Mouse (Mus musculus) hindbrain, embryonic 13.5 days (tissue): ENCODE measurements around the gene Bnc1. TPM values are rescaled to one million over a fixed set of nuclear protein-coding genes. Genes with fewer than 3 reads are reported as not detected.

Experiments used
- ATAC-seq: fragments of 200-750 bp; cut with Nextera tagmentation; 2 replicates; pipeline ENCODE4 v1.8.0; 2017; ENCODE audit warnings: moderate TSS enrichment; ENCODE audit not compliant: low FRiP score
- H3K27ac ChIP-seq: fragments of 300-500 bp; sonication (generic); 2 replicates; pipeline ENCODE4 v1.5.1; 2015; ENCODE audit warnings: inconsistent platforms, mild to moderate bottlenecking, moderate library complexity
- H3K27me3 ChIP-seq: fragments of 300-500 bp; sonication (generic); 2 replicates; pipeline ENCODE4 v1.6.1; 2015; ENCODE audit warnings: mild to moderate bottlenecking, inconsistent platforms
- H3K36me3 ChIP-seq: fragments of 300-500 bp; sonication (generic); 2 replicates; pipeline ENCODE4 v1.6.1; 2015; ENCODE audit warnings: mild to moderate bottlenecking, inconsistent platforms
- H3K4me1 ChIP-seq: fragments of 300-500 bp; sonication (generic); replicated peaks from 2 replicates; pipeline ENCODE4 v1.6.1; 2015; ENCODE audit warnings: inconsistent platforms
- H3K4me2 ChIP-seq: fragments of 300-500 bp; sonication (generic); 2 replicates; pipeline ENCODE4 v1.6.1; 2015; ENCODE audit warnings: inconsistent platforms, mild to moderate bottlenecking, moderate library complexity
- H3K4me3 ChIP-seq: fragments of 300-500 bp; sonication (generic); 2 replicates; pipeline ENCODE4 v1.5.1; 2015; ENCODE audit warnings: mild to moderate bottlenecking, inconsistent platforms
- H3K9ac ChIP-seq: fragments of 300-500 bp; sonication (generic); 2 replicates; pipeline ENCODE4 v1.6.1; 2015; ENCODE audit warnings: mild to moderate bottlenecking, inconsistent platforms
- H3K9me3 ChIP-seq: fragments of 300-500 bp; sonication (generic); 2 replicates; pipeline ENCODE4 v1.6.1; 2016; ENCODE audit warnings: inconsistent platforms
- WGBS: fragments of 180-500 bp; shearing (Covaris S2); methylation state at CpG from one replicate; pipeline ENCODE4 v1.1.7; 2015; 5-methylcytosine and 5-hydroxymethylcytosine counted together
- polyA plus RNA-seq: library from polyadenylated mRNA; unstranded; fragments of >200 nt; fragmentation: Nextera tagmentation; extraction: Ambion mirVana; gene quantifications from 2 replicates; pipeline ENCODE4 v1.2.1, GENCODE M21; 2015

Bnc1 gene
- polyA plus RNA-seq, 1 experiment from 2014 or later, result 0.47 TPM

DNA sequence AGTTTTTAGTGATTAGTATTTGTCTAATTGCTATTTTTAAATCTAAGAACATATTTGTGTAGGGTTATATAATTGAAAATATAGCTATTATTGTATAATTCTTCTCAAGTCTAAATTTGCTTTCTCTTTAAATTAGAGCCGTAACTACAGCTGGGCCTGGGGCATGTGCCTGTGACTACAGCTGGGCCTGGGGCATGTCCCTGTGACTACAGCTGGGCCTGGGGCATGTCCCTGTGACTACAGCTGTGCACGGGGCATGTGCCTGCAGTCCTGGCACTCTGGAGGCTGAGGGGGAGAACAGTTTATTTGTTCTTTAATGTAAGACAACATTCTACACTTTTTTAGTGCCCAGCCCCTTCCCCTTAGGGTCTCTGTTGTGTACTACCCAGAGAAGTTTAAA lies 12.1 kb upstream of the Bnc1 start:
- no peaks in the 10 kb centered on the region for H3K36me3 ChIP-seq

DNA sequence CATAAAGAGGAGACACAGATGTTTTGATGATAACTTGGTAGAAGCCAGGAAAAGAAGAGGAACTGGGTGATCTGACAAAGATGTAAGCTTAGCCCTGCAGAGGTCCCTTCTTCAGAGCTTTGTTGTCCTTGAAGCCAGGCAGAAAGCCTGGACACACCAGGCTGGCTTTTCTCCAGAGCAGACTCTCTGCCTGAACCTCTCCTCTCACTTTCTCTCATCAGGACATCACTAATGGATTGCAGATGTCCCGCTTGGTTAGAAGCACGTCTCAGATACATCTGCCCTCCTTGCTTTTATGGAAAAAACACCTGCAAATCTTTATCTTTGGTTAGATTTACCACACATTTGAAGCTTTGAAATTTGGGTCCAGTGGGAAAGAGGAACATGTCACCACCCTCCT lies 7.7 kb upstream of the Bnc1 start:
- WGBS, result 74% methylated on average over 2 of the region's 2 CpGs
- no peak for ATAC-seq
- H3K4me1 ChIP-seq, result no peaks in the 10 kb centered on the region
- no peak overlapping the region for H3K27ac ChIP-seq
- no peak overlapping the region for H3K9ac ChIP-seq
- no peak overlapping the region for H3K4me2 ChIP-seq
- no peaks in the 10 kb centered on the region for H3K9me3 ChIP-seq
- peaks cover 27% of the 10 kb centered on the region for H3K27me3 ChIP-seq
- no peak overlapping the region for H3K4me3 ChIP-seq
- H3K36me3 ChIP-seq, result no peaks in the 10 kb centered on the region

More for the DNA sequence above, 12.1 kb upstream of the Bnc1 start:
- no peaks in the 10 kb centered on the region for H3K4me1 ChIP-seq
- H3K27me3 ChIP-seq, result peaks cover 6% of the 10 kb centered on the region; the same call in 1 of the 2 replicates
- H3K9ac ChIP-seq, result no peak overlapping the region
- H3K9me3 ChIP-seq, result no peaks in the 10 kb centered on the region
- no peak overlapping the region for H3K27ac ChIP-seq
- WGBS, result 78% methylated on average over 2 of the region's 2 CpGs
- ATAC-seq, result no peak
- H3K4me3 ChIP-seq, result no peak overlapping the region
- no peak overlapping the region for H3K4me2 ChIP-seq

DNA sequence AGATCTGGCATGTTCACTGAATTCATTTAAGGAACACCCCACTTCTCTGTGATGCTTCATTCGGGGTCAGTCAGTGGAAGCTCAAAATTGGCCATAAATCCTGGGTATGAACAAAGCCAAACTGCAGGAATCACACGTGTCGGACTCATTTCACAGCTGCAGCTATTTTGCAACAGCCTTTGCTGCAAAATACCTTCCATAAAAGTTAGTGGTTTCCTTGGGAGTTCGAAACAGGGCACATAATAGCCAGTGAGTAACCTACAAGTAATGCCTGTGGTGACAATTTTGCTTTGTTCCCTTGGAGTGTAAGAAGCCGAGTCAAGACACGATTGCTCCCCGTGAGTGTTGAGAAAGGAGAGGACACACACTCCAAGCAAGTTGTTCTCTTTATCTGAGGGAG lies 7.3 kb upstream of the Bnc1 start:
- ATAC-seq, result no peak
- Histone ChIP-seq H3K27ac (no peak overlapping the region), H3K27me3 (peaks cover 31% of the 10 kb centered on the region), H3K9me3 (no peaks in the 10 kb centered on the region), H3K36me3 (no peaks in the 10 kb centered on the region), H3K4me1 (no peaks in the 10 kb centered on the region), H3K9ac (no peak overlapping the region), H3K4me3 (no peak overlapping the region), H3K4me2 (no peak overlapping the region)
- 63% methylated on average over 7 of the region's 7 CpGs for WGBS

DNA sequence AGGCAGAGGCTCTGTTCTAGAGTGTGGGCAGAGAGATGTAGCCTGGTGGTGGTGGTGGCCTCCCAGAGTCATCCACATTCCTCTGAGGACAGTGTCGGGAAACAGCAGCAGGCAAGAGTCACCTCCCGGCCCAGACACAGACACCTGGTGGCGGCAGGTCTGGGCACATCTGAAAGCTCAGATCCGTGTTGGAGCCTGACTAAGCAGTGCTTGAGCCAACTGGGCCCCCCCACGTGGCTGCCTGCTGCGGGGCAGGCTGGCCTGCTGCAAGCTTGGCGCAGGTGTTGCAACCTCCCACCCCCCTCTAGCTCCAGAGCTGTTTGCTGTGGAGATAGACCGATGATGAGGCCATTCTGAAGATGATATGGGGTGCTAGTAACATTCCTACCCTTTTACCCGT lies 3.9 kb upstream of the Bnc1 start:
- WGBS, result 24% methylated on average over 9 of the region's 9 CpGs
- Histone ChIP-seq H3K27me3 (peaks cover 65% of the 10 kb centered on the region), H3K4me3 (no peak overlapping the region), H3K9ac (no peak overlapping the region), H3K4me1 (peaks cover 19% of the 10 kb centered on the region), H3K27ac (no peak overlapping the region), H3K9me3 (no peaks in the 10 kb centered on the region), H3K4me2 (no peak overlapping the region), H3K36me3 (no peaks in the 10 kb centered on the region)
- no peak for ATAC-seq

DNA sequence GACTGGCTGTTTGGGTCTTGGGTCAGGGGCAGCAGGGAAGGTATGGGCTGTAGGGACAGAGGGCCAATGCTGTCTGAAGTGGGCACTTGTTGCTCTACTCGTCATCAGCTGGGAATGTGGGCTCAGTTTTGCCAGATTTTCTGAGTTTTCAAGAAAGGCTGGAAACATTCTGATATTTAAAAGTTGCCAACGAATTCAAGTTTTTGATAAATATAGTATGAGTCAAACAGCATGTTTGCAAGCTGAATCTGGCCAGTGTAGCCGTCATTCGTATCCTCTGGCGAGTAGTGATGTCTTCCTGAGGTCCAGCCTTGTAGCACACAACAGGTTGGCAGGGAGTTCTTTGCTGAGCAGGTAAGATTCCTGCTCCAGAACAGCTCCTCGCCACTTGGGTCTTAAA lies 3.0 kb upstream of the Bnc1 start:
- no peaks in the 10 kb centered on the region for H3K36me3 ChIP-seq
- H3K27me3 ChIP-seq, result peaks cover 73% of the 10 kb centered on the region
- H3K9me3 ChIP-seq, result no peaks in the 10 kb centered on the region
- WGBS, result 90% methylated on average over 6 of the region's 6 CpGs
- no peak overlapping the region for H3K27ac ChIP-seq
- no peak overlapping the region for H3K4me2 ChIP-seq
- ATAC-seq, result no peak
- H3K4me3 ChIP-seq, result no peak overlapping the region
- no peak overlapping the region for H3K9ac ChIP-seq
- H3K4me1 ChIP-seq, result peaks cover 20% of the 10 kb centered on the region

DNA sequence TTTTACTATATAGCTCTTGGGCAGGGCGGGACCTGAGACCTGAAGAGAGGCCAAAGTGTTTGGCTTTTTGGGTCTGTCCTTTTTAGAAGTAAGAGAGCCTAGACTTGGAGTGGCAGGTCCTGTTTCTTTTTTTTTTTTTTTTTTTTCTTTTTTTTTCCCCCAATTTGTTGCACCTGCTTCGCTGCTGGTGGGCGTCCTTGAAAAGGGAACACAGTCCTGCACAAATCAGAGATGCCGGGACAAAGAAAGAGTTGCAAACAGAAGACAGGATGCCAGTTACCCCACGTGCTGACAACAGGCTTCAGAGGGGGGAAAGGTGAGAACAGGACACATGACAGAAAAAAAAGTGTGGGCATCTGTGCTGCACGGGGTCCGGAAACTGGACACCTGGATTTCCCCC lies 1.0 kb upstream of the Bnc1 start:
- Histone ChIP-seq H3K36me3 (no peaks in the 10 kb centered on the region), H3K4me3 (no peak overlapping the region)
- no peak for ATAC-seq

DNA sequence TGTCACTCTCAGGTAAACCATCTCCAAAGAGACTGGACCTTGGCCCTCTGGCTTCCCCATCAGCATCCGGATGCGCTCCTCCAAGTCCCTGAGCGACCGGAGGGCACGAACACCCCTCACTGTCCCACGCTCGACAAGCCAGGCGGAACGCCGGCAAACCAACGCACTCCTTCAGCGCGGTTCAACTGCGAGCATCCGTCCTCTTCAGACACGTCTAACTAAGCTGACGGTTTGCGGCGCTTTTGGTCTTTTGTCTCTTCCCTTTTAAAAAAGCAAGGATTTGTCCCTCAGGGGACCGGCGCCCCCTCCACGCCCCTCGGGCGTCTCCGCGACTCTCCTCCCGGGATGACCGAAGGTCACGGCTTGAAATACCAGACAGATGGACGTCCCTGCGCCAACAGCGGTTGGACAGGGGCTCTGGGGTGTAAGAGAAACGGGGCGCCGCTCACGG lies 456 bp downstream of the Bnc1 start:
- Histone ChIP-seq H3K4me1 (peaks cover 20% of the 10 kb centered on the region), H3K4me2 (peak overlapping the region; percentile 89), H3K36me3 (no peaks in the 10 kb centered on the region), H3K9ac (peak overlapping the region; percentile 66), H3K27ac (no peak overlapping the region), H3K4me3 (peak overlapping the region; percentile 52), H3K9me3 (no peaks in the 10 kb centered on the region), H3K27me3 (peaks cover 86% of the 10 kb centered on the region)
- ATAC-seq, result peak; percentile 72; the same call in 1 of the 2 replicates
- WGBS, result under 1% methylated on average over 36 of the region's 36 CpGs

More for the DNA sequence above, 1.0 kb upstream of the Bnc1 start:
- H3K4me2 ChIP-seq, result no peak overlapping the region
- no peak overlapping the region for H3K9ac ChIP-seq
- no peaks in the 10 kb centered on the region for H3K9me3 ChIP-seq
- H3K4me1 ChIP-seq, result peaks cover 20% of the 10 kb centered on the region
- H3K27ac ChIP-seq, result no peak overlapping the region
- H3K27me3 ChIP-seq, result peaks cover 83% of the 10 kb centered on the region
- WGBS, result 43% methylated on average over 7 of the region's 7 CpGs

DNA sequence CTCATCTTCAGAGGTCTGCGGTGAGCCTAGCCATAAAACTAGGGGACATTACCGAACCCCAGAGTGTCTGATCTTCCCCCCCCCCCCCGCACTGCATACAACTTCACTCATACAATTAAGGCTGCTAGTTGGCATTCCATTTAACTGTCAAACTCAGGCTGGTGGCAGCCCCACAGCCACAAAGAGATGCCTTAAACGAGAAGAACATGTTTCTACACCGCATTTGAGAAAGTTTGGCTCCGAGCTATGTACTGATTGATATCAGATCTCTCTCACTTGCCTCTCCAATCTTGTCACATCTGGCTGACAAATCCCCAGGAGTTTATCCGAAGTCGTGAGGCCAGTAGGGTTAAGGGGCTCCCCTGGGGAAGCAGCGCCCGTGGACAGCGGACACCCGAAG lies 976 bp downstream of the Bnc1 start:
- Histone ChIP-seq H3K9me3 (no peaks in the 10 kb centered on the region), H3K27me3 (peaks cover 84% of the 10 kb centered on the region), H3K27ac (no peak overlapping the region), H3K4me2 (peak overlapping the region; percentile 89), H3K4me3 (peak overlapping the region; percentile 52), H3K9ac (0 out of 2 replicates have a peak overlapping the region, but pooled peaks have one; percentile 66), H3K36me3 (no peaks in the 10 kb centered on the region), H3K4me1 (peaks cover 20% of the 10 kb centered on the region)
- no peak for ATAC-seq
- 5% methylated on average over 12 of the region's 12 CpGs for WGBS

DNA sequence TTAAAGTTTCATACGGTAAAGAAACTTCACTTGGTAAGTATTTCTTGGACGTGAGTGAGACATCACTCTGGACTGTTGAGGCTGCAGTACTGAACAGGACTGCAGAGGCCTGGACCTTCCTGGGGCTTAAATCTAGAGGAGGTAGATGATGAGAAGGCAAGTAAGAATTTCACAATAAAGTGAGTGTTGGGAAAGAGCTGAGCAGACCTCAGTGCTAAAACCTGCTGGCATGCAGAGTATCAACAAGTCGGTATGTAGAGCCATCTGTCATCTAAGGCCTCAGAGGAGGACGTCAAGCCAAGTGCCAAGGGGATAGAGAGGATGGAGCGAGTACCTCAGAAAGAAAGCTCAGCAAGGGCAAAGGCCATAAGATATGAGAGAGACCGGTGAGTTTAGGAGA lies 8.4 kb downstream of the Bnc1 start:
- no peak for ATAC-seq
- WGBS, result 85% methylated on average over 6 of the region's 6 CpGs
- H3K4me3 ChIP-seq, result no peak overlapping the region

DNA sequence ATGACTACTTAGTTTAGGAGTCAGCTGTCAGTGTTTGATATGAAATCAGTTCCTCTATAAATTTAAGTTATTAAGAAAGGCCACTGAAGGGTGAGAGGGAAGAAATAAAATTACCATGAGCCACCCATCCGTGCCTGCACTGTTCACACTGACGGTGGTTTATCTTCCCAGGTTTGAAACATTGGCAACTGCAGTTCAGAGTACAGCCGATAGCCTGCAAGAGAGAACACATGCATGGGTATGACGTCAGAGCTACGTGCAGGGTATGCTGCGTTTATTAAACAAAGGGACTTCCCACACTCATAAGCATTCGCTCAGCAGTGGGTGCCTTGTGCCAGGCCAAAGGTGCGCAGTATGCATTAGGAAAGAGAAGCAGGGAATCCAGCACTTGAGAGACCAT lies 13.8 kb downstream of the Bnc1 start:
- Histone ChIP-seq H3K27me3 (no peaks in the 10 kb centered on the region), H3K36me3 (no peaks in the 10 kb centered on the region), H3K9me3 (no peaks in the 10 kb centered on the region), H3K27ac (no peak overlapping the region), H3K4me2 (no peak overlapping the region), H3K4me1 (no peaks in the 10 kb centered on the region), H3K4me3 (no peak overlapping the region), H3K9ac (no peak overlapping the region)
- 69% methylated on average over 8 of the region's 8 CpGs for whole genome bisulfite sequencing
- no peak for ATAC-seq

More for the DNA sequence above, 8.4 kb downstream of the Bnc1 start:
- peaks cover 12% of the 10 kb centered on the region for H3K27me3 ChIP-seq
- H3K36me3 ChIP-seq, result no peaks in the 10 kb centered on the region
- no peak overlapping the region for H3K27ac ChIP-seq
- no peak overlapping the region for H3K9ac ChIP-seq
- H3K4me2 ChIP-seq, result no peak overlapping the region
- H3K4me1 ChIP-seq, result no peaks in the 10 kb centered on the region
- no peaks in the 10 kb centered on the region for H3K9me3 ChIP-seq

DNA sequence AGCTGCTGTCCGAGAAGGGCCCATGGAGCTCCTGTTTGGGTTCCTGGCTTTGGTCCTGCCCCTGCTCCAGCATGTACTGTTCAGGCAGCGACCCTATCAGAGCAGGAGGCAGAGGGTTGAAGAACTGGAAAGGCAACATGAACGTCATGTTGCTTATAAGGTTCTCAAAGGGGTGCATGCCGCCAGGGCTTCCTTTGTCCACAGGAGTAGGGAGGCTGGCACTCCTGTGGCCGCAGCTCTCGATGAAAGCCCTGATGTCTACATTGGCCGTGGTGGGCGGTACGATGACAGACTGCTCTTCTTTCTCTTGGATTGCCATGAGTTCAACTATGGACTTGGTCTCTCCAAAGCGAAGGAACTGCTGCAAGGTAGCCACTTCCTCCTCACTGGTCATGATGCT lies 17.5 kb downstream of the Bnc1 start:
- Histone ChIP-seq H3K27ac (no peak overlapping the region), H3K27me3 (no peaks in the 10 kb centered on the region), H3K9me3 (no peaks in the 10 kb centered on the region), H3K4me2 (no peak overlapping the region), H3K4me1 (no peaks in the 10 kb centered on the region), H3K9ac (no peak overlapping the region), H3K4me3 (no peak overlapping the region), H3K36me3 (no peaks in the 10 kb centered on the region)
- ATAC-seq, result no peak
- WGBS, result 90% methylated on average over 10 of the region's 10 CpGs

DNA sequence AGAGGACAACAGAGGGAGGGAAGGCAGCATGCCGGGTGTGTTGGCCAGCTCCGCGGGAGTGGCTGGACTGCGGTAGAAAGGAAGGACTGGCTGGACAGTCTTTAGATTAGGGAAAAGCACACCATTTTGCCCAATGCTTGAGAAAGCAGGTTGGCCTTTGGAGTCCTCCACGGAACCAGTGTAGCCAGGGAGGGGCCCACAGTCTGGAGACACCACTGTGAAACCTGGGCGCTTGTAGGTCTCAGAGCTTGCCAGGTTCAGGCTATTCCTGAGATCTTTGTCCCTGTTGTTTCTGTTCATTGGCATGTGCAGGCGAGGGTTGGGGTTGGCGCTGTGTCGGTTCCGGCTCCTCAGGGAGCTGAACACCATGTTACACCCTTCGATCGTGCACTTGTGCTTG lies 18.2 kb downstream of the Bnc1 start:
- Histone ChIP-seq H3K36me3 (no peaks in the 10 kb centered on the region), H3K27ac (no peak overlapping the region), H3K4me2 (no peak overlapping the region), H3K4me3 (no peak overlapping the region), H3K9me3 (no peaks in the 10 kb centered on the region), H3K9ac (no peak overlapping the region), H3K4me1 (no peaks in the 10 kb centered on the region), H3K27me3 (no peaks in the 10 kb centered on the region)
- no peak for ATAC-seq
- WGBS, result 91% methylated on average over 12 of the region's 12 CpGs

DNA sequence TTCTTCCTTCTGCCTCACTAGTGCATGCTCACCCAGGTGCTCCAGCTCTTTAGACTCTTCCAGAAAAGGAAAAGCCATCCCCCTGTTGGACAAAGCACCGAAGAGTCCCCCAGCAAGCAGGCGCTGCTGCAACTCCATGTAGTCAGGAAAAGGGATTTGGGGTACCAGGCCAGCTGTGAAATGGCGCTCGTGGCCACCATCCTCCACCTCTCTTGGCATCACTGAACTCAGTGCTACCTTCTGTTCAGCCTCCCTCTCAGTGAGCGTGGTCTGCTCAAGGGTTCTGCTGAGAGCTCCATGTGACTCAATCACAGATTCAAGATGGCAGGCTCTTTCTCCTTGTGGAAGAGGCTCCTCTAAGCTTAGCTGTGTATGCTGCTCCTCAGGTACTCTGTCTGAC lies 18.8 kb downstream of the Bnc1 start:
- no peak for ATAC-seq
- H3K36me3 ChIP-seq, result no peaks in the 10 kb centered on the region
- H3K4me3 ChIP-seq, result no peak overlapping the region
- 97% methylated on average over 5 of the region's 5 CpGs for WGBS
- H3K4me2 ChIP-seq, result no peak overlapping the region
- no peaks in the 10 kb centered on the region for H3K27me3 ChIP-seq
- no peaks in the 10 kb centered on the region for H3K4me1 ChIP-seq
- no peak overlapping the region for H3K9ac ChIP-seq
- no peaks in the 10 kb centered on the region for H3K9me3 ChIP-seq
- H3K27ac ChIP-seq, result no peak overlapping the region
